Mouse (Mus musculus): Measurements from ENCODE around the gene Fhit. TPM values are rescaled to one million over a fixed set of nuclear protein-coding genes. Genes with fewer than 3 reads are reported as not detected.

The Fhit gene
- polyA plus RNA-seq, 1 experiment from 2014 or later: 4.1 TPM

- 74% methylated on average over 7 of the region's 7 CpGs for WGBS
- Histone ChIP-seq H3K9ac (no peak overlapping the region), H3K36me3 (no peaks in the 10 kb centered on the region), H3K4me2 (no peak overlapping the region), H3K4me1 (replicated peaks) (no peaks in the 10 kb centered on the region), H3K27me3 (no peaks in the 10 kb centered on the region), H3K9me3 (replicated peaks) (no peaks in the 10 kb centered on the region), H3K27ac (no peak overlapping the region), H3K4me3 (no peak overlapping the region)
- no peak for ATAC-seq (replicated peaks; ENCODE audit: insufficient number of reproducible peaks, insufficient read depth, low FRiP score, low read depth)
These were observed 243.7 kb downstream of the Fhit start for GRCm38 (mm10) chr14:10917893-10918803.

GRCm38 (mm10) chr14:10908011-10908410 is 253.8 kb downstream of the Fhit start:
- Histone ChIP-seq H3K27me3 (no peaks in the 10 kb centered on the region), H3K4me1 (replicated peaks) (no peaks in the 10 kb centered on the region), H3K4me3 (no peak overlapping the region), H3K27ac (no peak overlapping the region), H3K9me3 (replicated peaks) (no peaks in the 10 kb centered on the region), H3K4me2 (no peak overlapping the region), H3K9ac (no peak overlapping the region), H3K36me3 (no peaks in the 10 kb centered on the region)
- 63% methylated on average over 2 of the region's 2 CpGs for WGBS
- no peak for ATAC-seq (replicated peaks; ENCODE audit: insufficient number of reproducible peaks, insufficient read depth, low FRiP score, low read depth)

GRCm38 (mm10) chr14:10882759-10883158 is 279.1 kb downstream of the Fhit start:
- Histone ChIP-seq H3K4me1 (replicated peaks) (no peaks in the 10 kb centered on the region), H3K9me3 (replicated peaks) (no peaks in the 10 kb centered on the region), H3K4me2 (no peak overlapping the region), H3K4me3 (no peak overlapping the region), H3K36me3 (no peaks in the 10 kb centered on the region), H3K27ac (no peak overlapping the region), H3K27me3 (no peaks in the 10 kb centered on the region), H3K9ac (no peak overlapping the region)
- 23% methylated on average over 1 of the region's 1 CpGs for WGBS
- no peak for ATAC-seq (replicated peaks; ENCODE audit: insufficient number of reproducible peaks, insufficient read depth, low FRiP score, low read depth)

GRCm38 (mm10) chr14:10880749-10881148 is 281.1 kb downstream of the Fhit start:
- Histone ChIP-seq H3K36me3 (no peaks in the 10 kb centered on the region), H3K4me1 (replicated peaks) (no peaks in the 10 kb centered on the region), H3K4me3 (no peak overlapping the region), H3K27me3 (no peaks in the 10 kb centered on the region), H3K27ac (no peak overlapping the region), H3K9me3 (replicated peaks) (no peaks in the 10 kb centered on the region), H3K9ac (no peak overlapping the region), H3K4me2 (no peak overlapping the region)
- WGBS: 52% methylated on average over 2 of the region's 2 CpGs
- no peak for ATAC-seq (replicated peaks; ENCODE audit: insufficient number of reproducible peaks, insufficient read depth, low FRiP score, low read depth)

GRCm38 (mm10) chr14:10874595-10875372 is 287.1 kb downstream of the Fhit start:
- no peaks in the 10 kb centered on the region for H3K4me1 ChIP-seq (replicated peaks)
- H3K4me3 ChIP-seq: no peak overlapping the region
- H3K9me3 ChIP-seq (replicated peaks): no peaks in the 10 kb centered on the region
- WGBS: 80% methylated on average over 3 of the region's 3 CpGs
- ATAC-seq (replicated peaks; ENCODE audit: insufficient number of reproducible peaks, insufficient read depth, low FRiP score, low read depth): no peak
- H3K36me3 ChIP-seq: no peaks in the 10 kb centered on the region
- no peak overlapping the region for H3K4me2 ChIP-seq
- no peak overlapping the region for H3K27ac ChIP-seq
- H3K27me3 ChIP-seq: no peaks in the 10 kb centered on the region
- no peak overlapping the region for H3K9ac ChIP-seq

GRCm38 (mm10) chr14:10857606-10858005 is 304.2 kb downstream of the Fhit start:
- Histone ChIP-seq H3K36me3 (no peaks in the 10 kb centered on the region), H3K27ac (no peak overlapping the region), H3K9ac (no peak overlapping the region), H3K4me2 (no peak overlapping the region), H3K9me3 (replicated peaks) (no peaks in the 10 kb centered on the region), H3K27me3 (no peaks in the 10 kb centered on the region), H3K4me1 (replicated peaks) (no peaks in the 10 kb centered on the region), H3K4me3 (no peak overlapping the region)
- 27% methylated on average over 3 of the region's 3 CpGs for WGBS
- ATAC-seq (replicated peaks; ENCODE audit: insufficient number of reproducible peaks, insufficient read depth, low FRiP score, low read depth): no peak

- 82% methylated on average over 1 of the region's 1 CpGs for WGBS
These were observed 309.9 kb downstream of the Fhit start for GRCm38 (mm10) chr14:10851936-10852335.

GRCm38 (mm10) chr14:10836001-10836400 is 325.8 kb downstream of the Fhit start:
- H3K27ac ChIP-seq: no peak overlapping the region
- H3K4me1 ChIP-seq (replicated peaks): no peaks in the 10 kb centered on the region
- no peak overlapping the region for H3K4me3 ChIP-seq
- no peak for ATAC-seq (replicated peaks; ENCODE audit: insufficient number of reproducible peaks, insufficient read depth, low FRiP score, low read depth)
- 57% methylated on average over 1 of the region's 1 CpGs for WGBS
- no peaks in the 10 kb centered on the region for H3K36me3 ChIP-seq
- no peak overlapping the region for H3K9ac ChIP-seq
- H3K9me3 ChIP-seq (replicated peaks): no peaks in the 10 kb centered on the region
- no peak overlapping the region for H3K4me2 ChIP-seq
- no peaks in the 10 kb centered on the region for H3K27me3 ChIP-seq

More at GRCm38 (mm10) chr14:10851936-10852335, 309.9 kb downstream of the Fhit start:
- H3K4me3 ChIP-seq: no peak overlapping the region
- ATAC-seq (replicated peaks; ENCODE audit: insufficient number of reproducible peaks, insufficient read depth, low FRiP score, low read depth): no peak
- H3K4me1 ChIP-seq (replicated peaks): no peaks in the 10 kb centered on the region
- H3K9me3 ChIP-seq (replicated peaks): no peaks in the 10 kb centered on the region
- H3K4me2 ChIP-seq: no peak overlapping the region
- H3K9ac ChIP-seq: no peak overlapping the region
- no peak overlapping the region for H3K27ac ChIP-seq
- H3K27me3 ChIP-seq: no peaks in the 10 kb centered on the region
- no peaks in the 10 kb centered on the region for H3K36me3 ChIP-seq

- WGBS: 58% methylated on average over 4 of the region's 4 CpGs
- Histone ChIP-seq H3K27me3 (no peaks in the 10 kb centered on the region), H3K9me3 (replicated peaks) (no peaks in the 10 kb centered on the region), H3K36me3 (no peaks in the 10 kb centered on the region), H3K4me1 (replicated peaks) (no peaks in the 10 kb centered on the region), H3K4me2 (no peak overlapping the region), H3K4me3 (no peak overlapping the region), H3K9ac (no peak overlapping the region), H3K27ac (no peak overlapping the region)
- no peak for ATAC-seq (replicated peaks; ENCODE audit: insufficient number of reproducible peaks, insufficient read depth, low FRiP score, low read depth)
These were observed 337.0 kb downstream of the Fhit start for GRCm38 (mm10) chr14:10824819-10825218.

- H3K27ac ChIP-seq: no peak overlapping the region
These were observed 348.3 kb downstream of the Fhit start for GRCm38 (mm10) chr14:10813551-10813950.

GRCm38 (mm10) chr14:10798489-10799180 is 363.2 kb downstream of the Fhit start:
- H3K4me1 ChIP-seq (replicated peaks): no peaks in the 10 kb centered on the region
- no peaks in the 10 kb centered on the region for H3K36me3 ChIP-seq
- 75% methylated on average over 4 of the region's 4 CpGs for WGBS
- no peak overlapping the region for H3K27ac ChIP-seq
- H3K9me3 ChIP-seq (replicated peaks): no peaks in the 10 kb centered on the region
- H3K4me3 ChIP-seq: no peak overlapping the region
- no peaks in the 10 kb centered on the region for H3K27me3 ChIP-seq
- ATAC-seq (replicated peaks; ENCODE audit: insufficient number of reproducible peaks, insufficient read depth, low FRiP score, low read depth): no peak
- no peak overlapping the region for H3K4me2 ChIP-seq
- H3K9ac ChIP-seq: no peak overlapping the region

More at GRCm38 (mm10) chr14:10813551-10813950, 348.3 kb downstream of the Fhit start:
- no peak overlapping the region for H3K4me2 ChIP-seq
- H3K4me3 ChIP-seq: no peak overlapping the region
- H3K36me3 ChIP-seq: no peaks in the 10 kb centered on the region
- no peaks in the 10 kb centered on the region for H3K9me3 ChIP-seq (replicated peaks)
- H3K9ac ChIP-seq: no peak overlapping the region
- no peaks in the 10 kb centered on the region for H3K27me3 ChIP-seq
- ATAC-seq (replicated peaks; ENCODE audit: insufficient number of reproducible peaks, insufficient read depth, low FRiP score, low read depth): no peak
- H3K4me1 ChIP-seq (replicated peaks): no peaks in the 10 kb centered on the region
- WGBS: 46% methylated on average over 2 of the region's 2 CpGs

All from heart, embryonic 15.5 days (tissue).